Mouse (Mus musculus) olfactory bulb, adult 2 months (tissue): Measurements from ENCODE around the gene Sdccag8.

Experiments used
- CTCF ChIP-seq: fragments of 200-500 bp; IDR thresholded peaks from 2 replicates; pipeline ENCODE4 v1.5.1; 2012; ENCODE audit warnings: low read depth, mild to moderate bottlenecking, low read length, moderate library complexity; ENCODE audit not compliant: insufficient read depth
- POLR2A ChIP-seq: fragments of 200-500 bp; IDR thresholded peaks from 2 replicates; pipeline ENCODE4 v1.6.1; 2012; ENCODE audit warnings: mild to moderate bottlenecking, low read depth, low read length, moderate library complexity; ENCODE audit not compliant: insufficient read depth

GRCm38 (mm10) chr1:176979235-176979634 is 164.8 kb downstream of the Sdccag8 start:
- TF ChIP-seq POLR2A: no peak
- no peak for TF ChIP-seq CTCF
